Mouse (Mus musculus) liver, embryonic 13.5 days (tissue): ENCODE results near the gene Ampd3. TPM values are rescaled to one million over a fixed set of nuclear protein-coding genes. Genes with fewer than 3 reads are reported as not detected.

Experiments used
- ATAC-seq: fragments of 200-750 bp; cut with Nextera tagmentation; 2 replicates; pipeline ENCODE4 v1.8.0; 2017; ENCODE audit warnings: low read depth, mild to moderate bottlenecking, moderate number of reproducible peaks, moderate library complexity
- DNase-seq: peaks from one replicate; pipeline ENCODE4 v3.0.0; 2022
- H3K27ac ChIP-seq: fragments of 300-500 bp; sonication (generic); 2 replicates; pipeline ENCODE4 v1.5.1; 2015; ENCODE audit warnings: moderate library complexity, mild to moderate bottlenecking, inconsistent platforms
- H3K27me3 ChIP-seq: fragments of 300-500 bp; sonication (generic); 2 replicates; pipeline ENCODE4 v1.6.1; 2015; ENCODE audit warnings: mild to moderate bottlenecking, inconsistent platforms
- H3K36me3 ChIP-seq: fragments of 300-500 bp; sonication (generic); 2 replicates; pipeline ENCODE4 v1.6.1; 2015; ENCODE audit warnings: mild to moderate bottlenecking, inconsistent platforms
- H3K4me1 ChIP-seq: fragments of 300-500 bp; sonication (generic); replicated peaks from 2 replicates; pipeline ENCODE4 v1.6.1; 2015; ENCODE audit warnings: inconsistent platforms
- H3K4me2 ChIP-seq: fragments of 300-500 bp; sonication (generic); 2 replicates; pipeline ENCODE4 v1.6.1; 2015; ENCODE audit warnings: inconsistent platforms, mild to moderate bottlenecking, moderate library complexity
- H3K4me3 ChIP-seq: fragments of 300-500 bp; sonication (generic); replicated peaks from 2 replicates; pipeline ENCODE4 v1.5.1; 2015; ENCODE audit warnings: mild to moderate bottlenecking, inconsistent platforms
- H3K9ac ChIP-seq: fragments of 300-500 bp; sonication (generic); 2 replicates; pipeline ENCODE4 v1.6.1; 2015; ENCODE audit warnings: mild to moderate bottlenecking, inconsistent platforms
- H3K9me3 ChIP-seq: fragments of 300-500 bp; sonication (generic); replicated peaks from 2 replicates; pipeline ENCODE4 v1.6.1; 2016; ENCODE audit warnings: inconsistent platforms
- WGBS: fragments of 180-500 bp; shearing (Covaris S2); methylation state at CpG from one replicate; pipeline ENCODE4 v1.1.7; 2015; ENCODE audit not compliant: insufficient replicate concordance; 5-methylcytosine and 5-hydroxymethylcytosine counted together
- polyA plus RNA-seq: library from polyadenylated mRNA; unstranded; fragments of >200 nt; fragmentation: Nextera tagmentation; extraction: Ambion mirVana; gene quantifications from 2 replicates; pipeline ENCODE4 v1.2.1, GENCODE M21; 2015

The Ampd3 gene
- polyA plus RNA-seq: 26.2 and 34.2 TPM in 2 replicates

DNA sequence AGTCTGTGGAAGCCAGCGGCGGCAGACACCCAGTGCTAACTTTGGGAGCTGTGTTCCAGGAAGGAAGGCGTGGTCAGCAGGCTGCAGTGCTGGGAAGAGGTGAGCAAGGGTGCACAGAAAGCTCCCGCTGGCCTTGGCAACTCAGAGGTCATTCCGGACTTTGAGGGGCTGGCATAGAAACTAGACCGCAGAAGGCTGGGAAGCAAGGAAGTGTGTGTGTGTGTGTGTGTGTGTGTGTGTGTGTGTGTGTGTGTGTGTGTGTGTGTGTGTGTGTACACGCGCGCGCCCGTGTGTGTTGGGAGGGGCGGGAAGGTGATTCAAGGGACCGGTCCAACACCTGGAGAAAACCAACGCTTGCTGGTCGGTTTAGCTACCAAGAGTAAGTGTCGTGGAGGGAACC lies at the start of gene Ampd3:
Gene Ampd3, plus strand, starts transcription at position 206 of the 400 bp plus-strand sequence.
- Histone ChIP-seq H3K27me3 (peaks cover 30% of the 10 kb centered on the region), H3K4me1 (peaks cover 55% of the 10 kb centered on the region), H3K36me3 (no peaks in the 10 kb centered on the region), H3K27ac (peak within 1 kb of the TSS; percentile 98), H3K4me3 (peak within 1 kb of the TSS; percentile 72), H3K9ac (peak within 1 kb of the TSS; percentile 81), H3K9me3 (no peaks in the 10 kb centered on the region), H3K4me2 (peak within 1 kb of the TSS; percentile 98)
- no peak for DNase-seq
- no peak for ATAC-seq
- 40% methylated on average over 16 of the region's 16 CpGs for WGBS

DNA sequence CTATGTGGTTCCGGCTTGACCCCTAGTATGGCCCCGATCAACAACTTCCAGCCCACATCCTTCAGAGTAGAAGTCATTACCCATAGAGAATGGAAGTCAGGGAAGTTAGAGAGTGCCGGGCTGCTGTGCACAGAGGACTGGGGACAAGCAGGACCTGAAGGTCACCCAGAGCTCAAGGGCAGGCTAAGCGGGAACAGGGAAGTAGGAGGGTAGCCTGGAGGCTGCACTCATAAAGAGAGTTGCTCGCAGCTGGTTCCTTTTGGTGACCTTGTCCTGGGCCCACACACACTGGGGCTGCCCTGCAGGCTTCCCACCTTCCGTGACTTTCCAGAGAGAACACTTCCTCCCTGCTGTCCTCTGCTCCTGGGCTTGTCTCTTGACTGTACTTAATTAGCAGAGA lies 49.5 kb upstream of the Ampd3 start:
- no peaks in the 10 kb centered on the region for H3K36me3 ChIP-seq
- no peak overlapping the region for H3K9ac ChIP-seq
- 0 out of 2 replicates have a peak, but pooled peaks cover 8% of the 10 kb centered on the region for H3K27me3 ChIP-seq
- no peak overlapping the region for H3K4me3 ChIP-seq
- H3K9me3 ChIP-seq: no peaks in the 10 kb centered on the region
- no peak for ATAC-seq
- no peak for DNase-seq
- H3K27ac ChIP-seq: no peak overlapping the region
- no peaks in the 10 kb centered on the region for H3K4me1 ChIP-seq
- WGBS: 68% methylated on average over 6 of the region's 6 CpGs
- H3K4me2 ChIP-seq: no peak overlapping the region

DNA sequence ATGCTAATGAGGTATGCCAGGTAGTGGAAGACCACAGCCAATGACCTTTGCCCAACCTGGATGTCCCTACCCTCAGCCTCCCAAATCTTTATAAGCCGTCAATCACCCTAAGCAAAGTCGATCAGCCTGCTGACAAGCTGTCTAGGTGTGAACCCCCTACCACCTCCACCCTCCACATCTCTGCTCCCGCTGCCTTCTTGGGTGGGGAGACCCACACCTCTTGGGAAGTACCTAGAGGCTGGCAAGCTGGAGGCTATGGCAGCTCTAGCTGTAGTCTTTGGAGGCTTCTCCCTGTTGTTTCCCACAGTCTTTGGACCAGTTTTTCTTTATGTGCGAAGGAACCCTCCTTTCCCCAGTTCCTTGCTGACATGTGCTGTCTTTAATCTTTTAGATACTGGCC lies 48.1 kb upstream of the Ampd3 start:
- no peak overlapping the region for H3K4me2 ChIP-seq
- no peak overlapping the region for H3K4me3 ChIP-seq
- DNase-seq (no peak), ATAC-seq (no peak)
- H3K9ac ChIP-seq: no peak overlapping the region
- H3K27me3 ChIP-seq: 0 out of 2 replicates have a peak, but pooled peaks cover 8% of the 10 kb centered on the region
- H3K36me3 ChIP-seq: no peaks in the 10 kb centered on the region
- no peaks in the 10 kb centered on the region for H3K4me1 ChIP-seq
- 50% methylated on average over 4 of the region's 4 CpGs for WGBS
- H3K9me3 ChIP-seq: no peaks in the 10 kb centered on the region
- H3K27ac ChIP-seq: no peak overlapping the region

DNA sequence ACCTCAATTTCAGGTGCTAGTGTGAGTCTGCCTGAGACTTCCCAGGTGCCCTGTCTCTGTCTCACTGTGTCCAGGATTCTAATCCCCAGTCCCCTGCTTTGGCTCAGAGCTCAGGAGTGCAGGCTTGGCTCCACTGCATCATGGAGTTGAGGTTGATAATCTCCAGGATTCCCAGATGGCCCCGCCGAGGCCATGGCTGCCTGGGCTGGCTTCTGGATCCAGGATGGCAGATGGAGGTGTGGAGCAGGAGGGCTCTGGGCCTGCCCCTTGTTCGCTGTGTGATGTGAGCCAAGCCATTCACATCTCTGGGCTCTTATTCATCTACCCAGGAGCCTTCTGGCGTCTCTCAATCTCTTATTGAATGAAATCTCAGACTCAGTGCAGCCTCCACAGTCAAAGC lies 45.8 kb upstream of the Ampd3 start:
- Histone ChIP-seq H3K36me3 (no peaks in the 10 kb centered on the region), H3K9ac (no peak overlapping the region), H3K27me3 (0 out of 2 replicates have a peak, but pooled peaks cover 4% of the 10 kb centered on the region), H3K4me3 (no peak overlapping the region), H3K9me3 (no peaks in the 10 kb centered on the region), H3K4me1 (no peaks in the 10 kb centered on the region), H3K27ac (no peak overlapping the region), H3K4me2 (no peak overlapping the region)
- 63% methylated on average over 4 of the region's 4 CpGs for WGBS
- no peak for DNase-seq
- ATAC-seq: no peak

DNA sequence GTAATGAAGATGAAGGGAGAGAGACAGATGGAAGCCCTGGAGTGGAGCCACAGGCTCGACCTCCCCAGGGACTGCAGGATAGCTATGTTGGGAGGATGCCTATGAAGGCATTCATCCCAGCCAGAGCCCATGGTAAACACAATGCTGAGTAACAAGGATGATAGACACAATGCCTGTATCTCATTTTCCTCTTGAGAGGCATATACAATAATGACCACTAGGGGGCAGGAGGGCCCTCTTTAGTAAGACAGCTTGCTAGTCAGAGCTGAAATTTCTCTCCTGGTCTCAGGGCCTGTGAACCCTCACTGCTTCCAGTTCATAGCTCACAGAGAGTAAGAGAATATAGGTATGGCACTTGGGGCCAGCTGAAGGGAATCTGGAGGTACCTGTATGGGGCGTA lies 41.0 kb upstream of the Ampd3 start:
- 15% methylated on average over 2 of the region's 2 CpGs for WGBS
- DNase-seq: peak; percentile 51

DNA sequence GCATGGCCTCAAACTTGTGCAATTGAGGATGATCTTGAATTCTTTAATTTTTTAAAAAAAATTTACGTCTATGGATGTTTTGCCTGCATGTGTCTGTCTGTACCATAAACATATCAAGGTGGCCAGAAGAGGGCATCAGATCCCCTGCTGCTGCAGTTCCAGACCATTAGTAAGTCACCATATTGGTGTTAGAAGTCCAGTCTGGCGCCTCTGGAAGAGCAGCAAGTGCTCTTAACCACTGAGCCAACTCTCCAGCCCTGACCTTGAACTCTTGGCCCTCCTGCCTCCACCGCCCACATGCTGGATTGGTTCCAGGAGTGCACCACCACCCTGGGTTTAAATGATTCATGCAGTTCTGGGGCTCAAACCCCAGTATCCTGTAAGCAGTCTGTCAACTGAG lies 39.1 kb upstream of the Ampd3 start:
- H3K4me2 ChIP-seq: no peak overlapping the region
- H3K9me3 ChIP-seq: no peaks in the 10 kb centered on the region
- H3K36me3 ChIP-seq: no peaks in the 10 kb centered on the region
- no peak overlapping the region for H3K4me3 ChIP-seq
- ATAC-seq (no peak), DNase-seq (peak; percentile 11)
- H3K27me3 ChIP-seq: no peaks in the 10 kb centered on the region
- no peak overlapping the region for H3K27ac ChIP-seq
- no peak overlapping the region for H3K9ac ChIP-seq
- 43% methylated on average over 3 of the region's 3 CpGs for WGBS
- no peaks in the 10 kb centered on the region for H3K4me1 ChIP-seq

More for the DNA sequence above, 41.0 kb upstream of the Ampd3 start:
- 0 out of 2 replicates have a peak, but pooled peaks have one; percentile 15 for ATAC-seq
- Histone ChIP-seq H3K9ac (no peak overlapping the region), H3K36me3 (no peaks in the 10 kb centered on the region), H3K27me3 (0 out of 2 replicates have a peak, but pooled peaks cover under 1% of the 10 kb centered on the region), H3K4me2 (no peak overlapping the region), H3K4me3 (no peak overlapping the region), H3K27ac (no peak overlapping the region), H3K9me3 (no peaks in the 10 kb centered on the region), H3K4me1 (no peaks in the 10 kb centered on the region)

DNA sequence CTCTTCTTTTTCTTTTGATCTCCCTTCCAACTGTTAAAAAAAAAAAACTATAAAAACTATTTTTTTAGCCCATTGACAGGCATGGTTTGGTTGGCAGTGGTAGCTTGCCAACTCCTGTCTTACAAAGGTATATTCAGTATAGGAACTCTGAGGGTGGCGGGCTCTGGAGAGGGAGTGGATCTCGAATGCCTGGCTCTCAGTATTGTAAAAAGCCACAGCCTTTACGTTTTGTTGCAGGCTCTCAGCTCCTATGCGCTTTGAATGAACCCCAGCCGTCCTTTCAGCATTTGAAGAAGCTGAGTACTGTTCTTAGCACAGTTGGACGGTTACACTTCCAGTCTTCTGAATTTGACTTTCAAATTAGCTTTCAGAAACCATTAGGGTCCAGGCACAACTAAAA lies 38.7 kb upstream of the Ampd3 start:
- ATAC-seq (no peak), DNase-seq (no peak)
- no peaks in the 10 kb centered on the region for H3K36me3 ChIP-seq
- H3K27me3 ChIP-seq: no peaks in the 10 kb centered on the region
- no peak overlapping the region for H3K27ac ChIP-seq
- H3K4me3 ChIP-seq: no peak overlapping the region
- H3K4me2 ChIP-seq: no peak overlapping the region
- no peak overlapping the region for H3K9ac ChIP-seq
- H3K4me1 ChIP-seq: no peaks in the 10 kb centered on the region
- H3K9me3 ChIP-seq: no peaks in the 10 kb centered on the region
- 65% methylated on average over 6 of the region's 6 CpGs for WGBS

DNA sequence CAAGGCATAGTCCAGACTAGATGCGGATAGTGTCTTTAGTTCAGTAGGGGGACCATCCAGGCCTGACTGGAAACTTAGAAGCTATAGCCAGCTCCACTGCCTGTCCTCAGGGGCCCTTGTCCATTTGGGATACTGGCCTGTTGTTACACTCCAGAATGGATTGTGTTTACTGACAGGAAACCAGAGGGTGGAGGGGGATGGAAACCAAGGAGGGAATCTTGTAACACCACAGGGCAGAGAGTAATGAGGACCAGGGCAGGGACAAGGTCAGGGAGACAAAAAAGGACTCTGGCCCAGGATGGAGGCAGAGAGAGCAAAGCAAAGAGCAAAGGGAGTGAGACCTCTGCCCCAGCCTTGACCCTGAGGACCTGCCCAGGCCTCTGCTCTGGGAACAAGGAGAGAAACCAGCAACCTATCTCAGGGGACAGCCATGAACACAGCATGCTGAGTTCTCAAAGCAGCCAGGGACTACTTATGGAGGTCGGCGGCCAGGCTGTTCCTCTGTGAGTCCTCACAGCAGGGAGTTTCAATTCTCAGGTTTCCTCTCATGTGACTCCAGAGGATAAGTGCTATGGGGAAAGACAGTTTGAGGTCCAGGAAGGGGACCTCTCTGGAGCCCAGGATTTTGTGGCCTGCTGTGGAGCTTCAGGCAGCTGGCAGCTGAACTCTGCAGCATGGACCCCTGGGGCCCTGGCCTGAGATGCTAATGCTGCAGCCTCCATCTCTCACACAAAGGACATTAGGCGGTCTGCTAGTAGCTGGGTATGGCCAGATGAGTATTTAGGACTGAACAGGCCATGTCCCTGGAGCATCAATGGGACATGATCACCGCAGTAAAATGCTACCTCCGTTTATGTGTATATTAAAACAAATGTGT lies 36.7 kb upstream of the Ampd3 start:
- WGBS: 68% methylated on average over 6 of the region's 6 CpGs
- Histone ChIP-seq H3K9me3 (no peaks in the 10 kb centered on the region; the same call in 1 of the 2 replicates), H3K36me3 (no peaks in the 10 kb centered on the region), H3K4me1 (no peaks in the 10 kb centered on the region), H3K4me2 (no peak overlapping the region), H3K9ac (no peak overlapping the region), H3K27ac (no peak overlapping the region), H3K27me3 (no peaks in the 10 kb centered on the region), H3K4me3 (no peak overlapping the region)
- ATAC-seq: no peak
- DNase-seq: no peak

DNA sequence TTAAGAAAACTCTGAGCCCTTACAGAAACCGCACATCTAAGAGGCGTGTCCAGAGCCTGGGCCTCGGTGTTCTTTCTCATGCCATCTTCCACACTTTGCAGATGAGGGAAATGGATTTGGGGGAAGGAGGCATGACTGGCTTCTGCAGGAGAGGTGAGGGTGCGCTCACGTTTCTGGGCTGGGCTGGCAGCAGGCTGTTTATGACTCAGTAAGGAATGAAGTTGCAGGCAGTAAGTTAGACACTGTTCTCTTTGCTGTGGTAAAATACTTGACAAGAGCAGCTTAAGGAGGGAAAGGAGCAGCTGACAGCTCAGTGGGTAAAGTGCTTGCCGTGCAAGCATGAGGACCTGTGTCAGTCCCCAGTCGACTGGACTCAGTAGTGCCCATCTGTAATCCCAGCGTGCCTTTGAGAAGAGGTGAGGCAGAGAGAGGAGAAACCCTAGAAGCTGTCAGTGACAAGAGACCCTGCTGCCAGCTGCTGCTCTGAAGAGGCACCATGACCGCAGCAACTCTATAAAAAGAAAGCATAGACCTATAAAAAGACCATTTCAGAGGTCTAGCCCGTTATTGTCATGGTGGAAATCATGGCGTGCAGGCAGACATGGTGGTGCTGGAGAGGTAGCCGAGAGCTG lies 35.9 kb upstream of the Ampd3 start:
- H3K4me2 ChIP-seq: no peak overlapping the region
- H3K4me3 ChIP-seq: no peak overlapping the region
- H3K27ac ChIP-seq: no peak overlapping the region
- no peaks in the 10 kb centered on the region; the same call in 1 of the 2 replicates for H3K9me3 ChIP-seq
- ATAC-seq: no peak
- DNase-seq: no peak
- H3K27me3 ChIP-seq: no peaks in the 10 kb centered on the region
- H3K4me1 ChIP-seq: no peaks in the 10 kb centered on the region
- no peaks in the 10 kb centered on the region for H3K36me3 ChIP-seq
- WGBS: 72% methylated on average over 12 of the region's 12 CpGs
- no peak overlapping the region for H3K9ac ChIP-seq

DNA sequence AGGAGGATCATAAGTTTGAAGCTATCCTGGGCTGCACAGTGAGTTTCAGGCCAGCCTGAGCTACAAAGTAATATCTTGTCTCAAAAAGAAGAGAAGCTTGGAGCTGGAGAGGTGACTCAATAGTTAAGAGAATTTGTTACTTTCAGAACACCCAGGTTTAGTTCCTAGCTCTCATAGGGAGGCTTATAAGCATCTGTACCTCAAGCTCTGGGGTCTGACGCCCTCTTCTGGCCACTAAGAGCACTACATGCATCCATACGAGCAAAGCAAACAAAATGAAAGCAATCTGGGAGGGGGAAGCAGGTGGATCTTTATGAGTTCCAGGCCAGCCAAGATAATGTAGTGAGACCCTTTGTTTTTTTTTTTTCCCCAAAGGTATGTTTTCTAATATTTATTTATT lies 31.1 kb upstream of the Ampd3 start:
- Histone ChIP-seq H3K27me3 (no peaks in the 10 kb centered on the region), H3K36me3 (no peaks in the 10 kb centered on the region), H3K27ac (no peak overlapping the region), H3K4me3 (no peak overlapping the region), H3K4me2 (no peak overlapping the region), H3K9ac (no peak overlapping the region), H3K9me3 (peaks cover 3% of the 10 kb centered on the region; the same call in 1 of the 2 replicates), H3K4me1 (no peaks in the 10 kb centered on the region)
- no peak for ATAC-seq
- WGBS: 38% methylated on average over 2 of the region's 2 CpGs
- DNase-seq: no peak

DNA sequence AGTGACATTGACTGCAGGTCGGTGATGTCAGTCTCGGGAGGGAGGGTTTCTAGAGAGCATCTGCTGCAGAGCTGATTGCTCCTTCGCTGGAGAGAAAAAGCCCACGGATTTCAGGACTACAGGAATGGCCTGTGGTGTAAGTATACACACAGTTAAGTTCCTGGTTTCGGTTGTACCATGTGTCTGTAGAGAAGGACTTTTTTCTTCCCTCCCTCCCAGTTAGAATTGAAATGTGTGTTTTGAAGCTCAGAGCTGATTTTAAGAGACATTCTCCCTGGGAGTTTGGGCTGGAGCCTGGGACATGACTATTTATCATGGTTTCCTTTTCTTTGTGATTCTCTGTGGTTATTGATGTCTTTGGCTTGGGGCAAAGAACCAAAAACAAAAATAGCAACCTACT lies 28.2 kb upstream of the Ampd3 start:
- Histone ChIP-seq H3K9me3 (peaks cover 3% of the 10 kb centered on the region; the same call in 1 of the 2 replicates), H3K9ac (no peak overlapping the region), H3K27ac (no peak overlapping the region), H3K27me3 (no peaks in the 10 kb centered on the region), H3K4me1 (no peaks in the 10 kb centered on the region), H3K4me3 (no peak overlapping the region), H3K4me2 (no peak overlapping the region), H3K36me3 (no peaks in the 10 kb centered on the region)
- ATAC-seq: no peak
- DNase-seq: no peak
- 43% methylated on average over 5 of the region's 5 CpGs for WGBS
